Mouse (Mus musculus) hindbrain, postnatal 0 days (tissue): ENCODE results near the gene Phlpp1. TPM values are rescaled to one million over a fixed set of nuclear protein-coding genes. Genes with fewer than 3 reads are reported as not detected.
A peak's percentile ranks its signal among the peaks of the same experiment; 100 is the strongest.

Experiments used
- ATAC-seq: fragments of 200-750 bp; cut with Nextera tagmentation; 2 replicates; pipeline ENCODE4 v1.8.0; 2017; ENCODE audit warnings: mild to moderate bottlenecking, moderate TSS enrichment, moderate library complexity
- DNase-seq: peaks from one replicate; pipeline ENCODE4 v3.0.0-alpha.2; 2015; ENCODE audit warnings: low spot score
- H3K27ac ChIP-seq: fragments of 300-500 bp; sonication (generic); 2 replicates; pipeline ENCODE4 v1.5.1; 2014; ENCODE audit warnings: mild to moderate bottlenecking
- H3K27me3 ChIP-seq: fragments of 300-500 bp; sonication (generic); 2 replicates; pipeline ENCODE4 v1.6.1; 2014; ENCODE audit warnings: low read length, mixed read lengths; ENCODE audit not compliant: insufficient read depth
- H3K36me3 ChIP-seq: fragments of 300-500 bp; sonication (generic); 2 replicates; pipeline ENCODE4 v1.6.1; 2014; ENCODE audit warnings: low read length, mixed read lengths; ENCODE audit not compliant: insufficient read depth
- H3K4me1 ChIP-seq: fragments of 300-500 bp; sonication (generic); 2 replicates; pipeline ENCODE4 v1.6.1; 2014; ENCODE audit warnings: antibody characterized with exemption, low read length, mixed read lengths; ENCODE audit not compliant: insufficient read depth
- H3K4me2 ChIP-seq: fragments of 300-500 bp; sonication (generic); 2 replicates; pipeline ENCODE4 v1.6.1; 2014; ENCODE audit warnings: low read depth, mild to moderate bottlenecking, low read length, moderate library complexity, mixed read lengths
- H3K4me3 ChIP-seq: fragments of 300-500 bp; sonication (generic); 2 replicates; pipeline ENCODE4 v1.5.1; 2014; ENCODE audit warnings: low read length
- H3K9ac ChIP-seq: fragments of 300-500 bp; sonication (generic); replicated peaks from 2 replicates; pipeline ENCODE4 v1.6.1; 2014; ENCODE audit warnings: mild to moderate bottlenecking, low read length, moderate library complexity, mixed read lengths
- H3K9me3 ChIP-seq: fragments of 300-500 bp; sonication (generic); 2 replicates; pipeline ENCODE4 v1.6.1; 2016; ENCODE audit warnings: low read length, mixed read lengths
- CTCF ChIP-seq: IDR thresholded peaks from 2 replicates; pipeline ENCODE4 v1.5.1; 2016; ENCODE audit warnings: antibody characterized with exemption, control low read depth, low read depth
- WGBS: fragments of 180-500 bp; shearing (Covaris S2); extraction: QIAGEN DNeasy Blood & Tissue Kit; methylation state at CpG from one replicate; pipeline ENCODE4 v1.1.7; 2014; 5-methylcytosine and 5-hydroxymethylcytosine counted together
- polyA plus RNA-seq: library from polyadenylated mRNA; unstranded; fragments of >200 nt; fragmentation: Nextera tagmentation; extraction: Ambion mirVana; gene quantifications from 2 replicates; pipeline ENCODE4 v1.2.1, GENCODE M21; 2015
- total RNA-seq: library from RNA; depleted of rRNA; stranded (reverse); fragments of >200 nt; gene quantifications from 2 replicates; pipeline ENCODE4 v1.2.3, GENCODE M21; 2014

Gene Phlpp1
- total and polyA plus RNA-seq, 2 experiments from 2014 or later: 6.0 to 38.0 TPM

GRCm38 (mm10) chr1:106400900-106401634 lies 229.5 kb downstream of the Phlpp1 start:
- Histone ChIP-seq H3K36me3 (no peaks in the 10 kb centered on the region), H3K4me3 (no peak overlapping the region), H3K27ac (0 out of 2 replicates have a peak overlapping the region, but pooled peaks have one; percentile 26), H3K4me1 (no peaks in the 10 kb centered on the region; the same call in 1 of the 2 replicates), H3K27me3 (no peaks in the 10 kb centered on the region), H3K9me3 (no peaks in the 10 kb centered on the region), H3K4me2 (no peak overlapping the region), H3K9ac (no peak overlapping the region)
- 60% methylated on average over 11 of the region's 11 CpGs for WGBS
- no peak for TF ChIP-seq CTCF
- ATAC-seq (no peak), DNase-seq (peak; percentile 21)

GRCm38 (mm10) chr1:106403011-106403501 lies 231.5 kb downstream of the Phlpp1 start:
- no peak for TF ChIP-seq CTCF
- no peaks in the 10 kb centered on the region for H3K36me3 ChIP-seq
- H3K27me3 ChIP-seq: no peaks in the 10 kb centered on the region
- H3K4me2 ChIP-seq: no peak overlapping the region
- ATAC-seq (peak; percentile 86), DNase-seq (peak; percentile 59)
- H3K4me1 ChIP-seq: no peaks in the 10 kb centered on the region; the same call in 1 of the 2 replicates
- H3K27ac ChIP-seq: no peak overlapping the region; the same call in 1 of the 2 replicates
- no peaks in the 10 kb centered on the region for H3K9me3 ChIP-seq
- WGBS: 26% methylated on average over 6 of the region's 6 CpGs
- no peak overlapping the region for H3K4me3 ChIP-seq
- no peak overlapping the region for H3K9ac ChIP-seq

GRCm38 (mm10) chr1:106406852-106407251 lies 235.3 kb downstream of the Phlpp1 start:
- H3K36me3 ChIP-seq: no peaks in the 10 kb centered on the region
- no peak for TF ChIP-seq CTCF
- H3K4me1 ChIP-seq: no peaks in the 10 kb centered on the region; the same call in 1 of the 2 replicates
- H3K27me3 ChIP-seq: no peaks in the 10 kb centered on the region
- H3K9ac ChIP-seq: no peak overlapping the region
- H3K9me3 ChIP-seq: no peaks in the 10 kb centered on the region
- H3K4me2 ChIP-seq: no peak overlapping the region
- DNase-seq: no peak
- no peak overlapping the region for H3K27ac ChIP-seq
- 43% methylated on average over 1 of the region's 1 CpGs for WGBS
- ATAC-seq: no peak
- no peak overlapping the region for H3K4me3 ChIP-seq

GRCm38 (mm10) chr1:106407963-106408440 lies 236.4 kb downstream of the Phlpp1 start:
- 67% methylated on average over 7 of the region's 7 CpGs for WGBS
- Histone ChIP-seq H3K36me3 (no peaks in the 10 kb centered on the region), H3K27me3 (no peaks in the 10 kb centered on the region), H3K4me2 (no peak overlapping the region), H3K27ac (no peak overlapping the region), H3K4me1 (no peaks in the 10 kb centered on the region), H3K9me3 (no peaks in the 10 kb centered on the region), H3K4me3 (no peak overlapping the region), H3K9ac (no peak overlapping the region)
- DNase-seq (no peak), ATAC-seq (no peak)
- no peak for TF ChIP-seq CTCF

- DNase-seq (no peak), ATAC-seq (no peak)
- Histone ChIP-seq H3K4me3 (no peak overlapping the region), H3K4me1 (no peaks in the 10 kb centered on the region), H3K36me3 (no peaks in the 10 kb centered on the region), H3K27ac (no peak overlapping the region), H3K9ac (no peak overlapping the region), H3K9me3 (no peaks in the 10 kb centered on the region), H3K27me3 (no peaks in the 10 kb centered on the region), H3K4me2 (no peak overlapping the region)
- 88% methylated on average over 2 of the region's 2 CpGs for WGBS
- TF ChIP-seq CTCF: no peak
Measured at GRCm38 (mm10) chr1:106410858-106411257, 239.3 kb downstream of the Phlpp1 start.

GRCm38 (mm10) chr1:106425128-106425936 lies 253.8 kb downstream of the Phlpp1 start:
- no peaks in the 10 kb centered on the region for H3K9me3 ChIP-seq
- no peak overlapping the region for H3K9ac ChIP-seq
- 0 out of 2 replicates have a peak overlapping the region, but pooled peaks have one; percentile 5 for H3K4me2 ChIP-seq
- no peak overlapping the region for H3K4me3 ChIP-seq
- no peaks in the 10 kb centered on the region; the same call in 1 of the 2 replicates for H3K4me1 ChIP-seq
- DNase-seq (peak; percentile 81), ATAC-seq (peak; percentile 24; the same call in 1 of the 2 replicates)
- WGBS: 36% methylated on average over 9 of the region's 9 CpGs
- H3K36me3 ChIP-seq: no peaks in the 10 kb centered on the region
- peak; percentile 78 for TF ChIP-seq CTCF
- H3K27me3 ChIP-seq: no peaks in the 10 kb centered on the region
- no peak overlapping the region for H3K27ac ChIP-seq
